Mouse (Mus musculus) hindbrain, postnatal 0 days (tissue): ENCODE data around the gene Porcn. TPM values are rescaled to one million over a fixed set of nuclear protein-coding genes. Genes with fewer than 3 reads are reported as not detected.

Source experiments
- ATAC-seq: fragments of 200-750 bp; cut with Nextera tagmentation; 2 replicates; pipeline ENCODE4 v1.8.0; 2017; ENCODE audit warnings: mild to moderate bottlenecking, moderate TSS enrichment, moderate library complexity
- DNase-seq: peaks from one replicate; pipeline ENCODE4 v3.0.0-alpha.2; 2015; ENCODE audit warnings: low spot score
- H3K27ac ChIP-seq: fragments of 300-500 bp; sonication (generic); 2 replicates; pipeline ENCODE4 v1.5.1; 2014; ENCODE audit warnings: mild to moderate bottlenecking
- H3K27me3 ChIP-seq: fragments of 300-500 bp; sonication (generic); 2 replicates; pipeline ENCODE4 v1.6.1; 2014; ENCODE audit warnings: low read length, mixed read lengths; ENCODE audit not compliant: insufficient read depth
- H3K36me3 ChIP-seq: fragments of 300-500 bp; sonication (generic); 2 replicates; pipeline ENCODE4 v1.6.1; 2014; ENCODE audit warnings: low read length, mixed read lengths; ENCODE audit not compliant: insufficient read depth
- H3K4me1 ChIP-seq: fragments of 300-500 bp; sonication (generic); 2 replicates; pipeline ENCODE4 v1.6.1; 2014; ENCODE audit warnings: antibody characterized with exemption, low read length, mixed read lengths; ENCODE audit not compliant: insufficient read depth
- H3K4me2 ChIP-seq: fragments of 300-500 bp; sonication (generic); 2 replicates; pipeline ENCODE4 v1.6.1; 2014; ENCODE audit warnings: low read depth, mild to moderate bottlenecking, low read length, moderate library complexity, mixed read lengths
- H3K4me3 ChIP-seq: fragments of 300-500 bp; sonication (generic); 2 replicates; pipeline ENCODE4 v1.5.1; 2014; ENCODE audit warnings: low read length
- H3K9ac ChIP-seq: fragments of 300-500 bp; sonication (generic); replicated peaks from 2 replicates; pipeline ENCODE4 v1.6.1; 2014; ENCODE audit warnings: mild to moderate bottlenecking, low read length, moderate library complexity, mixed read lengths
- H3K9me3 ChIP-seq: fragments of 300-500 bp; sonication (generic); 2 replicates; pipeline ENCODE4 v1.6.1; 2016; ENCODE audit warnings: low read length, mixed read lengths
- CTCF ChIP-seq: IDR thresholded peaks from 2 replicates; pipeline ENCODE4 v1.5.1; 2016; ENCODE audit warnings: antibody characterized with exemption, control low read depth, low read depth
- WGBS: fragments of 180-500 bp; shearing (Covaris S2); extraction: QIAGEN DNeasy Blood & Tissue Kit; methylation state at CpG from one replicate; pipeline ENCODE4 v1.1.7; 2014; 5-methylcytosine and 5-hydroxymethylcytosine counted together
- polyA plus RNA-seq: library from polyadenylated mRNA; unstranded; fragments of >200 nt; fragmentation: Nextera tagmentation; extraction: Ambion mirVana; gene quantifications from 2 replicates; pipeline ENCODE4 v1.2.1, GENCODE M21; 2015
- total RNA-seq: library from RNA; depleted of rRNA; stranded (reverse); fragments of >200 nt; gene quantifications from 2 replicates; pipeline ENCODE4 v1.2.3, GENCODE M21; 2014; rRNA removed

Porcn gene
- total RNA-seq = 60.8 and 68.4 TPM in 2 replicates
- 49.2 and 49.3 TPM in 2 replicates for polyA plus RNA-seq

DNA sequence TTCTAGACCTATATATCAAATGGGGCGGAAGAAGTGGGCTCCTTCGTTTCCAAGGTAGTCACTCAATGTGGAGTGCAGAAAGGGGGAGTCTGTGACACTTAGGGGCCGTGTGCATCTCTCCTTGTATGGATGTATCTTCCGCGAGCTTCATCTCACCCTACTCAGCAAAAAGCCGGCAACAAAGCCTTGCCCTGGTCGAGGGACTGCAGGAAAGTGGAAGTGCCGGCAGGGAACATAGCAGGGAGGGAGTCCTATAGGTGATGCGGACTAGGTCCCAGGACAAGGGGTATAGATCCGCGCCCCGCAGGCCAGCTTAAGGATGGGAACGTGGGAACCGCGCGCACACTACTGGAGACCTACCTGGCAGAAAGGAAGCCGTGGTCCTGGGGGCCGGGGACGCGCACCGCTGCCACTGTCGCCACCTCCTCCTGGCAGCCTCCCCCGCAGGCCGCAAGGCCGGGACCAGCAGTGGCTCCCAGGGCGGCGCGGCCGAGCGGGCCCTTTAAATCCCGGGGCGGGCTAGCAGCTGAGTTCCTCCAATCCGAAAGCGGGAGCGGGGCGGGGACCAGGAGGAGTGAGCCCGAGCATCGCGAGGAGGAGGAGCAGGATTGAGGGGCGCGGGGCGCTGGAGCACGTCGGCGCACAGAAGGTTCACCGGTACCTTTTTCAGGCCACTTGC, at the start of gene Porcn:
Gene Porcn, minus strand, starts transcription at position 511 of the 679 bp plus-strand sequence.
- H3K4me3 ChIP-seq = peak within 1 kb of the TSS; percentile 54
- H3K27me3 ChIP-seq = no peaks in the 10 kb centered on the region
- H3K27ac ChIP-seq = peak within 1 kb of the TSS; percentile 74
- TF ChIP-seq CTCF = no peak
- peak within 1 kb of the TSS; percentile 64 for H3K9ac ChIP-seq
- peak within 1 kb of the TSS; percentile 60 for H3K4me2 ChIP-seq
- H3K9me3 ChIP-seq = no peaks in the 10 kb centered on the region
- WGBS = 23% methylated on average over 46 of the region's 46 CpGs
- peak; percentile 95 for ATAC-seq
- peak; percentile 89 for DNase-seq
- 0 out of 2 replicates have a peak, but pooled peaks cover 2% of the 10 kb centered on the region for H3K4me1 ChIP-seq
- no peaks in the 10 kb centered on the region for H3K36me3 ChIP-seq

DNA sequence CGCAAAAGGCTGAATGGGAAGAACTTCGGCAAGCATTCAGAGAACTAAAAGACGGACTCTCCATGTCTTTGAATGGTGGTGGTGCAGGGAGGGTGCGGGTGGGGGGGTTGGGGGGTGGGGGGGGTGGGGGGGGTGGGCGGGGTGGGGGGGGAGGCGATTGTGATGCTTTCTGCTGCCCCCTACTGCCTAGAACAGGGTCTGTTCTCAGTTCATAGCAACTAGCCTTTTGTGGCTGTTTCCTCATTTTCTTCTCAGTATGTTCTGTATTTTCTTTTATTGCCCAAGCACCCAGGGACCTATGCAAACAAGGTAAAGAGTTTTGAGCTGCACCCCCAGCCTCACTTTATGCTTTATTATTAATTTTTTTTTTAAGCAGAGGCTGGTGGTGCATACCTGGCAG, 49.5 kb upstream of the Porcn start:
- Histone ChIP-seq H3K4me3 (no peak overlapping the region), H3K27ac (no peak overlapping the region), H3K4me2 (no peak overlapping the region), H3K36me3 (no peaks in the 10 kb centered on the region), H3K9me3 (no peaks in the 10 kb centered on the region), H3K4me1 (no peaks in the 10 kb centered on the region), H3K9ac (no peak overlapping the region), H3K27me3 (no peaks in the 10 kb centered on the region)
- DNase-seq (no peak), ATAC-seq (no peak)
- WGBS = 43% methylated on average over 3 of the region's 6 CpGs
- no peak for TF ChIP-seq CTCF

GRCm38 (mm10) chrX:8253711-8254110, 47.4 kb upstream of the Porcn start:
- H3K27ac ChIP-seq = no peak overlapping the region
- ATAC-seq = no peak
- no peak overlapping the region for H3K9ac ChIP-seq
- no peak for TF ChIP-seq CTCF
- no peaks in the 10 kb centered on the region for H3K36me3 ChIP-seq
- H3K4me1 ChIP-seq = no peaks in the 10 kb centered on the region
- no peaks in the 10 kb centered on the region for H3K27me3 ChIP-seq
- DNase-seq = no peak
- no peak overlapping the region for H3K4me2 ChIP-seq
- no peak overlapping the region for H3K4me3 ChIP-seq
- WGBS = 91% methylated on average over 2 of the region's 2 CpGs
- no peaks in the 10 kb centered on the region for H3K9me3 ChIP-seq

GRCm38 (mm10) chrX:8252334-8253285, 46.3 kb upstream of the Porcn start, which contains the start of gene Ftsj1:
TSS of gene Ftsj1 (minus strand) at chrX:8252406.
- peak within 1 kb of the TSS; percentile 59 for H3K4me2 ChIP-seq
- H3K27ac ChIP-seq = peak within 1 kb of the TSS; percentile 75
- peak; percentile 95 for ATAC-seq
- 27% methylated on average over 45 of the region's 45 CpGs for WGBS
- H3K27me3 ChIP-seq = no peaks in the 10 kb centered on the region
- H3K4me1 ChIP-seq = no peaks in the 10 kb centered on the region
- H3K9ac ChIP-seq = peak within 1 kb of the TSS; percentile 51
- H3K4me3 ChIP-seq = peak within 1 kb of the TSS; percentile 57
- DNase-seq = peak; percentile 91
- H3K36me3 ChIP-seq = no peaks in the 10 kb centered on the region
- no peaks in the 10 kb centered on the region for H3K9me3 ChIP-seq
- no peak for TF ChIP-seq CTCF

DNA sequence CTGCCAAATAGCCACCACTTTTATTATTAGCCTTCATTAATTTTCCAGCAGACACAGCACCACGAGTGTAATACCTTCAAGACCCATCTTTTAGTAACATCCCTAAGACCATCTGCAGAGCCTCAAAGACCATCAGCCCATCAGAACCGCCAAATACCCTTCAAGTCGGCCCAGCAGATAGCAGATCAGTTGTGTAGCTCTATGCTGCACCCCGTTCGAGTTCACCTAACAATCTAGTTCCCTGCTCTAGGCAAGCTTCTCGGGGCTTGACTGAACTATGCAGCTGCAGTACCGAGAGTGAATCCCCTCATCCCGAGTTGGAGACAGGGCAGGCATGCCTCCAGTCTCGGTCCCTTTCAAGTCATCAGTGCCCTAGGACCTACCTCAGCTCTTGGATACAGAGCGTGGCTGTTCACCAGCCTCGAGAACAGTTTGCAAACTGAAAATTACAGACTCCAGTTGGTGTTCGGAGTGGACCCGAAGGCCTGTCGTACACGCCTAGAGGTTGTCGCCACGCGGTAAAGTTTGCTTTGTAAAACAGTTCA, 45.5 kb upstream of the Porcn start:
- WGBS = 28% methylated on average over 18 of the region's 18 CpGs
- Histone ChIP-seq H3K27ac (no peak overlapping the region), H3K9me3 (no peaks in the 10 kb centered on the region), H3K4me1 (no peaks in the 10 kb centered on the region), H3K4me3 (peak overlapping the region; percentile 57), H3K9ac (peak overlapping the region; percentile 51), H3K27me3 (no peaks in the 10 kb centered on the region), H3K36me3 (no peaks in the 10 kb centered on the region), H3K4me2 (peak overlapping the region; percentile 59)
- ATAC-seq = peak; percentile 69; the same call in 1 of the 2 replicates
- DNase-seq = no peak
- TF ChIP-seq CTCF = no peak

GRCm38 (mm10) chrX:8248542-8249120, 42.3 kb upstream of the Porcn start:
- Histone ChIP-seq H3K4me2 (no peak overlapping the region), H3K27me3 (no peaks in the 10 kb centered on the region), H3K9ac (no peak overlapping the region), H3K36me3 (0 out of 2 replicates have a peak, but pooled peaks cover 9% of the 10 kb centered on the region), H3K9me3 (no peaks in the 10 kb centered on the region), H3K4me3 (no peak overlapping the region), H3K27ac (no peak overlapping the region), H3K4me1 (no peaks in the 10 kb centered on the region)
- 85% methylated on average over 8 of the region's 8 CpGs for WGBS
- ATAC-seq = no peak
- TF ChIP-seq CTCF = no peak
- no peak for DNase-seq
